Mouse (Mus musculus) embryonic fibroblast, embryonic 13.5 days (primary cell): ENCODE results near the gene Phospho1.

Experiments used
- CTCF ChIP-seq: IDR thresholded peaks from 2 replicates; pipeline ENCODE4 v1.5.1; 2011; ENCODE audit warnings: mild to moderate bottlenecking, control low read depth, low read length, moderate library complexity, borderline replicate concordance; ENCODE audit not compliant: insufficient read depth
- POLR2A ChIP-seq: IDR thresholded peaks from 2 replicates; pipeline ENCODE4 v1.6.1; 2011; ENCODE audit warnings: low read depth, mild to moderate bottlenecking, control low read depth, low read length, moderate library complexity

- TF ChIP-seq CTCF: no peak
- TF ChIP-seq POLR2A: no peak
Measured at GRCm38 (mm10) chr11:95857306-95857705, 33.0 kb downstream of the Phospho1 start.
